Mouse (Mus musculus) heart, postnatal 0 days (tissue): Measurements from ENCODE around the gene Kdm2b. TPM values are rescaled to one million over a fixed set of nuclear protein-coding genes. Genes with fewer than 3 reads are reported as not detected.

Experiments
- ATAC-seq: fragments of 200-750 bp; cut with Nextera tagmentation; 2 replicates; pipeline ENCODE4 v1.8.0; 2017; ENCODE audit warnings: low read depth, moderate number of reproducible peaks, moderate library complexity; ENCODE audit not compliant: insufficient read depth
- DNase-seq: peaks from one replicate; pipeline ENCODE4 v3.0.0-alpha.2; 2016; ENCODE audit warnings: low spot score
- H3K27ac ChIP-seq: fragments of 300-500 bp; sonication (generic); 2 replicates; pipeline ENCODE4 v1.5.1; 2014; ENCODE audit warnings: low read depth, mild to moderate bottlenecking
- H3K27me3 ChIP-seq: fragments of 300-500 bp; sonication (generic); 2 replicates; pipeline ENCODE4 v1.6.1; 2014; ENCODE audit warnings: low read length, mixed read lengths; ENCODE audit not compliant: control insufficient read depth, insufficient read depth
- H3K36me3 ChIP-seq: fragments of 300-500 bp; sonication (generic); replicated peaks from 2 replicates; pipeline ENCODE4 v1.6.1; 2014; ENCODE audit warnings: low read length, mixed read lengths; ENCODE audit not compliant: control insufficient read depth, insufficient read depth
- H3K4me1 ChIP-seq: fragments of 300-500 bp; sonication (generic); 2 replicates; pipeline ENCODE4 v1.6.1; 2014; ENCODE audit warnings: antibody characterized with exemption; ENCODE audit not compliant: control insufficient read depth, insufficient read depth
- H3K4me2 ChIP-seq: fragments of 300-500 bp; sonication (generic); 2 replicates; pipeline ENCODE4 v1.6.1; 2014; ENCODE audit warnings: low read depth, mild to moderate bottlenecking, low read length, moderate library complexity
- H3K4me3 ChIP-seq: fragments of 300-500 bp; sonication (generic); 2 replicates; pipeline ENCODE4 v1.5.1; 2014; ENCODE audit warnings: low read depth, low read length
- H3K9ac ChIP-seq: fragments of 300-500 bp; sonication (generic); replicated peaks from 2 replicates; pipeline ENCODE4 v1.6.1; 2014; ENCODE audit warnings: low read depth, low read length, mixed read lengths
- H3K9me3 ChIP-seq: fragments of 300-500 bp; sonication (generic); replicated peaks from 2 replicates; pipeline ENCODE4 v1.6.1; 2016; ENCODE audit warnings: low read length; ENCODE audit not compliant: control insufficient read depth
- CTCF ChIP-seq: IDR thresholded peaks from 2 replicates; pipeline ENCODE4 v1.5.1; 2016; ENCODE audit warnings: antibody characterized with exemption, control low read depth, low read depth
- EP300 ChIP-seq: IDR thresholded peaks from 2 replicates; pipeline ENCODE4 v1.6.1; 2016; ENCODE audit warnings: antibody characterized with exemption, low read depth
- WGBS: fragments of 180-500 bp; shearing (Covaris S2); extraction: QIAGEN DNeasy Blood & Tissue Kit; methylation state at CpG from one replicate; pipeline ENCODE4 v1.1.7; 2014; 5-methylcytosine and 5-hydroxymethylcytosine counted together
- polyA plus RNA-seq: library from polyadenylated mRNA; unstranded; fragments of >200 nt; fragmentation: Nextera tagmentation; extraction: Ambion mirVana; gene quantifications from 2 replicates; pipeline ENCODE4 v1.2.1, GENCODE M21; 2015
- total RNA-seq: library from RNA; depleted of rRNA; stranded (reverse); fragments of >200 nt; gene quantifications from 2 replicates; pipeline ENCODE4 v1.2.3, GENCODE M21; 2014; ENCODE audit warnings: low replicate concordance

The Kdm2b gene
- total and polyA plus RNA-seq, 2 experiments from 2014 or later: 14.7 to 29.3 TPM

GRCm38 (mm10) chr5:123009873-123010272 lies 20.2 kb upstream of the Kdm2b start:
- Histone ChIP-seq H3K4me3 (no peak overlapping the region), H3K36me3 (no peaks in the 10 kb centered on the region), H3K4me2 (no peak overlapping the region), H3K27ac (no peak overlapping the region), H3K27me3 (no peaks in the 10 kb centered on the region), H3K9ac (no peak overlapping the region), H3K9me3 (no peaks in the 10 kb centered on the region), H3K4me1 (peaks cover 20% of the 10 kb centered on the region)
- ATAC-seq (no peak), DNase-seq (no peak)
- WGBS: 24% methylated on average over 11 of the region's 11 CpGs
- TF ChIP-seq EP300 (no peak), CTCF (no peak)

GRCm38 (mm10) chr5:123008877-123009493 lies 19.4 kb upstream of the Kdm2b start:
- ATAC-seq: no peak
- no peak for DNase-seq
- 45% methylated on average over 7 of the region's 7 CpGs for WGBS

GRCm38 (mm10) chr5:123005716-123006592 lies 16.3 kb upstream of the Kdm2b start:
- Histone ChIP-seq H3K4me3 (no peak overlapping the region), H3K36me3 (no peaks in the 10 kb centered on the region), H3K9ac (no peak overlapping the region), H3K4me2 (no peak overlapping the region), H3K9me3 (no peaks in the 10 kb centered on the region), H3K27me3 (no peaks in the 10 kb centered on the region), H3K4me1 (peaks cover 17% of the 10 kb centered on the region), H3K27ac (no peak overlapping the region)
- WGBS: 59% methylated on average over 19 of the region's 19 CpGs
- ATAC-seq (no peak), DNase-seq (no peak)
- no peak for TF ChIP-seq CTCF
- no peak for TF ChIP-seq EP300

More at GRCm38 (mm10) chr5:123008877-123009493, 19.4 kb upstream of the Kdm2b start:
- Histone ChIP-seq H3K27me3 (no peaks in the 10 kb centered on the region), H3K4me2 (no peak overlapping the region), H3K27ac (no peak overlapping the region), H3K4me3 (no peak overlapping the region), H3K4me1 (peaks cover 17% of the 10 kb centered on the region), H3K36me3 (no peaks in the 10 kb centered on the region), H3K9ac (no peak overlapping the region), H3K9me3 (no peaks in the 10 kb centered on the region)
- TF ChIP-seq CTCF (no peak), EP300 (no peak)

GRCm38 (mm10) chr5:123000901-123001300 lies 11.3 kb upstream of the Kdm2b start:
- no peak overlapping the region for H3K9ac ChIP-seq
- no peak overlapping the region for H3K4me3 ChIP-seq
- no peak overlapping the region for H3K27ac ChIP-seq
- H3K4me2 ChIP-seq: no peak overlapping the region
- H3K9me3 ChIP-seq: no peaks in the 10 kb centered on the region
- no peak for TF ChIP-seq EP300
- no peak for TF ChIP-seq CTCF
- DNase-seq (no peak), ATAC-seq (no peak)
- no peaks in the 10 kb centered on the region for H3K27me3 ChIP-seq
- H3K36me3 ChIP-seq: no peaks in the 10 kb centered on the region
- 0 out of 2 replicates have a peak, but pooled peaks cover under 1% of the 10 kb centered on the region for H3K4me1 ChIP-seq
- 61% methylated on average over 1 of the region's 1 CpGs for WGBS

- TF ChIP-seq CTCF (no peak), EP300 (no peak)
- Histone ChIP-seq H3K27ac (no peak overlapping the region), H3K9ac (no peak overlapping the region), H3K36me3 (no peaks in the 10 kb centered on the region), H3K4me2 (no peak overlapping the region), H3K4me3 (no peak overlapping the region), H3K27me3 (no peaks in the 10 kb centered on the region), H3K4me1 (no peaks in the 10 kb centered on the region), H3K9me3 (no peaks in the 10 kb centered on the region)
- ATAC-seq (no peak), DNase-seq (no peak)
- 81% methylated on average over 18 of the region's 18 CpGs for WGBS
Observed at GRCm38 (mm10) chr5:122997205-122998204, 7.9 kb upstream of the Kdm2b start.
